Mouse (Mus musculus) cerebellum, adult 2 months (tissue): ENCODE results near the gene Acadm.

Source experiments
- CTCF ChIP-seq: fragments of 200-500 bp; IDR thresholded peaks from 2 replicates; pipeline ENCODE4 v1.5.1; 2011; ENCODE audit warnings: low read depth, mild to moderate bottlenecking, control low read depth, low read length, moderate library complexity, borderline replicate concordance; ENCODE audit not compliant: insufficient read depth
- POLR2A ChIP-seq: fragments of 200-500 bp; IDR thresholded peaks from 2 replicates; pipeline ENCODE4 v1.6.1; 2011; ENCODE audit warnings: low read length, control low read depth, borderline replicate concordance; ENCODE audit not compliant: insufficient read depth

GRCm38 (mm10) chr3:153940486-153940885 is 3.9 kb downstream of the Acadm start:
- TF ChIP-seq CTCF = no peak
- TF ChIP-seq POLR2A = no peak
